Mouse (Mus musculus): Measurements from ENCODE around the gene Rpl13a. TPM values are rescaled to one million over a fixed set of nuclear protein-coding genes. Genes with fewer than 3 reads are reported as not detected.

Gene Rpl13a
- polyA plus RNA-seq, 2 experiments, result 909 to 1,027 TPM

GRCm38 (mm10) chr7:45141914-45142313 lies 13.4 kb upstream of the Rpl13a start:
- DNase-seq (ENCODE audit: low read depth in 3 of 3, low spot score in 3 of 3), result no peak
- H3K36me3 ChIP-seq (replicated peaks; ENCODE audit: control insufficient read depth, insufficient read depth, low read depth), result no peaks in the 10 kb centered on the region
- peaks cover 12 to 24% of the 10 kb centered on the region in 2 experiments for H3K4me1 ChIP-seq (replicated peaks; ENCODE audit: control insufficient read depth in 2 of 2, insufficient read depth in 2 of 2, low read length in 1 of 2)
- no peak overlapping the region for H3K4me3 ChIP-seq (ENCODE audit: insufficient read depth in 1 of 2, low read depth in 2 of 2, low read length in 2 of 2)
- no peaks in the 10 kb centered on the region for H3K9me3 ChIP-seq (ENCODE audit: control insufficient read depth, low read length)
- 73% methylated on average over 5 of the region's 5 CpGs for WGBS (ENCODE audit: insufficient replicate concordance)
- H3K4me2 ChIP-seq (ENCODE audit: low read depth), result no peak overlapping the region
- H3K9ac ChIP-seq (replicated peaks), result no peak overlapping the region
- H3K27ac ChIP-seq, result no peak overlapping the region
- TF ChIP-seq CTCF (IDR thresholded peaks at IDR 0.05; ENCODE audit: low read depth) (no peak), EP300 (IDR thresholded peaks at IDR 0.05; ENCODE audit: low read depth) (no peak)
- ATAC-seq (ENCODE audit: insufficient read depth), result no peak
- H3K27me3 ChIP-seq (ENCODE audit: control insufficient read depth, insufficient read depth, low read length), result no peaks in the 10 kb centered on the region

- no peak for TF ChIP-seq EP300 (IDR thresholded peaks at IDR 0.05; ENCODE audit: low read depth)
- Histone ChIP-seq H3K27ac (no peak overlapping the region), H3K36me3 (replicated peaks; ENCODE audit: control insufficient read depth, insufficient read depth, low read depth) (no peaks in the 10 kb centered on the region), H3K4me1 (replicated peaks; ENCODE audit: control insufficient read depth in 2 of 2, insufficient read depth in 2 of 2, low read length in 1 of 2) (peaks cover 12 to 28% of the 10 kb centered on the region in 2 experiments), H3K27me3 (ENCODE audit: control insufficient read depth, insufficient read depth, low read length) (no peaks in the 10 kb centered on the region), H3K9me3 (ENCODE audit: control insufficient read depth, low read length) (no peaks in the 10 kb centered on the region), H3K4me2 (ENCODE audit: low read depth) (no peak overlapping the region), H3K4me3 (ENCODE audit: insufficient read depth in 1 of 2, low read depth in 2 of 2, low read length in 2 of 2) (no peak overlapping the region), H3K9ac (replicated peaks) (no peak overlapping the region)
- ATAC-seq (ENCODE audit: insufficient read depth) (no peak), DNase-seq (ENCODE audit: low read depth in 3 of 3, low spot score in 3 of 3) (no peak)
- 77% methylated on average over 3 of the region's 3 CpGs for WGBS (ENCODE audit: insufficient replicate concordance)
These were observed 12.8 kb upstream of the Rpl13a start for GRCm38 (mm10) chr7:45141319-45141718.

GRCm38 (mm10) chr7:45139904-45140723 lies 11.6 kb upstream of the Rpl13a start:
- 62% methylated on average over 8 of the region's 8 CpGs for WGBS (ENCODE audit: insufficient replicate concordance)
- Histone ChIP-seq H3K27ac (no peak overlapping the region), H3K27me3 (ENCODE audit: control insufficient read depth, insufficient read depth, low read length) (no peaks in the 10 kb centered on the region), H3K4me2 (ENCODE audit: low read depth) (no peak overlapping the region), H3K9ac (replicated peaks) (no peak overlapping the region), H3K4me1 (replicated peaks; ENCODE audit: control insufficient read depth in 2 of 2, insufficient read depth in 2 of 2, low read length in 1 of 2) (peaks cover 13 to 34% of the 10 kb centered on the region in 2 experiments), H3K9me3 (ENCODE audit: control insufficient read depth, low read length) (no peaks in the 10 kb centered on the region), H3K36me3 (replicated peaks; ENCODE audit: control insufficient read depth, insufficient read depth, low read depth) (no peaks in the 10 kb centered on the region), H3K4me3 (ENCODE audit: insufficient read depth in 1 of 2, low read depth in 2 of 2, low read length in 2 of 2) (no peak overlapping the region)
- TF ChIP-seq CTCF (IDR thresholded peaks at IDR 0.05; ENCODE audit: low read depth) (no peak), EP300 (IDR thresholded peaks at IDR 0.05; ENCODE audit: low read depth) (no peak)
- ATAC-seq (ENCODE audit: insufficient read depth), result no peak
- no peak for DNase-seq (ENCODE audit: low read depth in 3 of 3, low spot score in 3 of 3)

GRCm38 (mm10) chr7:45138403-45138802 lies 9.8 kb upstream of the Rpl13a start:
- no peak overlapping the region for H3K4me2 ChIP-seq (ENCODE audit: low read depth)
- no peak overlapping the region for H3K9ac ChIP-seq (replicated peaks)
- no peak overlapping the region for H3K4me3 ChIP-seq (ENCODE audit: insufficient read depth in 1 of 2, low read depth in 2 of 2, low read length in 2 of 2)
- H3K4me1 ChIP-seq (replicated peaks; ENCODE audit: control insufficient read depth in 2 of 2, insufficient read depth in 2 of 2, low read length in 1 of 2), result peaks cover 20 to 42% of the 10 kb centered on the region in 2 experiments
- no peak overlapping the region for H3K27ac ChIP-seq
- no peaks in the 10 kb centered on the region for H3K36me3 ChIP-seq (replicated peaks; ENCODE audit: control insufficient read depth, insufficient read depth, low read depth)
- TF ChIP-seq EP300 (IDR thresholded peaks at IDR 0.05; ENCODE audit: low read depth), result no peak
- no peak for TF ChIP-seq CTCF (IDR thresholded peaks at IDR 0.05; ENCODE audit: low read depth)
- DNase-seq (ENCODE audit: low read depth in 3 of 3, low spot score in 3 of 3) (no peak), ATAC-seq (ENCODE audit: insufficient read depth) (no peak)
- 48% methylated on average over 1 of the region's 1 CpGs for WGBS (ENCODE audit: insufficient replicate concordance)
- no peaks in the 10 kb centered on the region for H3K27me3 ChIP-seq (ENCODE audit: control insufficient read depth, insufficient read depth, low read length)
- no peaks in the 10 kb centered on the region for H3K9me3 ChIP-seq (ENCODE audit: control insufficient read depth, low read length)

GRCm38 (mm10) chr7:45137171-45138006 lies 8.8 kb upstream of the Rpl13a start:
- peaks cover 20 to 42% of the 10 kb centered on the region in 2 experiments for H3K4me1 ChIP-seq (replicated peaks; ENCODE audit: control insufficient read depth in 2 of 2, insufficient read depth in 2 of 2, low read length in 1 of 2)
- H3K4me3 ChIP-seq (ENCODE audit: insufficient read depth in 1 of 2, low read depth in 2 of 2, low read length in 2 of 2), result no peak overlapping the region
- ATAC-seq (ENCODE audit: insufficient read depth), result peak; percentile 73
- H3K36me3 ChIP-seq (replicated peaks; ENCODE audit: control insufficient read depth, insufficient read depth, low read depth), result no peaks in the 10 kb centered on the region
- TF ChIP-seq EP300 (IDR thresholded peaks at IDR 0.05; ENCODE audit: low read depth) (peak; percentile 80), CTCF (IDR thresholded peaks at IDR 0.05; ENCODE audit: low read depth) (no peak)
- 8% methylated on average over 12 of the region's 12 CpGs for WGBS (ENCODE audit: insufficient replicate concordance)
- DNase-seq (ENCODE audit: low read depth in 3 of 3, low spot score in 3 of 3), result peak; percentile 69 to 71 (median 71)
- peak overlapping the region; percentile 46 for H3K27ac ChIP-seq
- H3K4me2 ChIP-seq (ENCODE audit: low read depth), result peak overlapping the region; percentile 67
- no peaks in the 10 kb centered on the region for H3K9me3 ChIP-seq (ENCODE audit: control insufficient read depth, low read length)
- H3K27me3 ChIP-seq (ENCODE audit: control insufficient read depth, insufficient read depth, low read length), result no peaks in the 10 kb centered on the region
- H3K9ac ChIP-seq (replicated peaks), result no peak overlapping the region

Data from liver, embryonic 14.5 days (tissue).